Mouse (Mus musculus) liver, embryonic 14.5 days (tissue): Measurements from ENCODE around the gene Mthfsd. TPM values are rescaled to one million over a fixed set of nuclear protein-coding genes. Genes with fewer than 3 reads are reported as not detected.

ENCODE experiments used
- ATAC-seq: fragments of 200-750 bp; cut with Nextera tagmentation; 2 replicates; pipeline ENCODE4 v1.8.0; 2017; ENCODE audit warnings: moderate number of reproducible peaks, mild to moderate bottlenecking, moderate library complexity; ENCODE audit not compliant: insufficient read depth
- DNase-seq, 3 experiments: peaks; one replicate each; pipeline ENCODE4 v3.0.0-alpha.2; 2012 to 2013; ENCODE audit warnings: low read depth in 3 of 3, low spot score in 3 of 3
- H3K27ac ChIP-seq: fragments of 300-500 bp; sonication (generic); 2 replicates; pipeline ENCODE4 v1.5.1; 2014; ENCODE audit warnings: moderate library complexity, mild to moderate bottlenecking, control low read depth, inconsistent platforms
- H3K27me3 ChIP-seq: fragments of 300-500 bp; sonication (generic); 2 replicates; pipeline ENCODE4 v1.6.1; 2014; ENCODE audit warnings: mild to moderate bottlenecking, low read length, moderate library complexity; ENCODE audit not compliant: control insufficient read depth, insufficient read depth
- H3K36me3 ChIP-seq: fragments of 300-500 bp; sonication (generic); replicated peaks from 2 replicates; pipeline ENCODE4 v1.6.1; 2014; ENCODE audit warnings: low read depth; ENCODE audit not compliant: control insufficient read depth, insufficient read depth
- H3K4me1 ChIP-seq, 2 experiments: fragments of 200-500 bp in 1 of 2; fragments of 300-500 bp in 1 of 2; sonication (generic) in 1 of 2; replicated peaks; 2 replicates each; pipeline ENCODE4 v1.6.1; 2012 to 2014; ENCODE audit warnings: antibody characterized with exemption in 1 of 2, inconsistent platforms in 1 of 2, low read length in 1 of 2; ENCODE audit not compliant: control insufficient read depth in 2 of 2, insufficient read depth in 2 of 2
- H3K4me2 ChIP-seq: fragments of 300-500 bp; sonication (generic); 2 replicates; pipeline ENCODE4 v1.6.1; 2014; ENCODE audit warnings: low read depth, mild to moderate bottlenecking, control low read depth, moderate library complexity
- H3K4me3 ChIP-seq, 2 experiments: fragments of 200-500 bp in 1 of 2; fragments of 300-500 bp in 1 of 2; sonication (generic) in 1 of 2; 2 replicates each; pipeline ENCODE4 v1.5.1; 2012 to 2014; ENCODE audit warnings: low read depth in 2 of 2, low read length in 2 of 2, mild to moderate bottlenecking in 2 of 2, control low read depth in 1 of 2, inconsistent platforms in 1 of 2, moderate library complexity in 1 of 2; ENCODE audit not compliant: insufficient read depth in 1 of 2
- H3K9ac ChIP-seq: fragments of 300-500 bp; sonication (generic); replicated peaks from 2 replicates; pipeline ENCODE4 v1.6.1; 2014; ENCODE audit warnings: mild to moderate bottlenecking, control low read depth, moderate library complexity
- H3K9me3 ChIP-seq: fragments of 300-500 bp; sonication (generic); 2 replicates; pipeline ENCODE4 v1.6.1; 2016; ENCODE audit warnings: low read length, mixed read lengths; ENCODE audit not compliant: control insufficient read depth
- CTCF ChIP-seq: IDR thresholded peaks from 2 replicates; pipeline ENCODE4 v1.5.1; 2016; ENCODE audit warnings: antibody characterized with exemption, low read depth, control low read depth
- EP300 ChIP-seq: IDR thresholded peaks from 2 replicates; pipeline ENCODE4 v1.6.1; 2016; ENCODE audit warnings: antibody characterized with exemption, low read depth
- WGBS: fragments of 180-500 bp; shearing (Covaris S2); extraction: QIAGEN DNeasy Blood & Tissue Kit; methylation state at CpG from one replicate; pipeline ENCODE4 v1.1.7; 2014; ENCODE audit not compliant: insufficient replicate concordance; 5-methylcytosine and 5-hydroxymethylcytosine counted together
- polyA plus RNA-seq, 2 experiments: library from polyadenylated mRNA; depleted of rRNA in 1 of 2; stranded (reverse) in 1 of 2; unstranded in 1 of 2; fragments of >200 nt; fragmentation: Nextera tagmentation in 1 of 2; extraction: Ambion mirVana in 1 of 2; gene quantifications; 2 replicates each; pipeline versions ENCODE4 v1.2.1 to v1.2.3; 2012 to 2014

Mthfsd gene
- polyA plus RNA-seq, 2 experiments, result 20.3 to 21.5 TPM

DNA sequence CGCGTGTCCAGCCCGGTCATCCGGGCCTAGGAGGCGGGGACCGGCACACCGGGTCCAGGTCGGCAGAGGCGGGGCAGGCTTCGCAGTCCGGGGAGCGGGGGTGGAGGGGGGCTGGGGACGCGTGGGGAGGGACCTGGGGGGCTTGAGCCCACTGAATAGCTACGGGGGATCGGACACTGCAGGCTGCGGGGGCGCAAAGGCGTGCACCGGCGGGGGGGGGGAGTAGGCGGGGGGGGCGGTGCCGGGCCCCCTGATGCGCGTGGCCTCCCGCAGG is 24.3 kb downstream of the Mthfsd start:
- peaks cover 100% of the 10 kb centered on the region for H3K27me3 ChIP-seq
- no peak for TF ChIP-seq CTCF
- no peak for TF ChIP-seq EP300
- no peaks in the 10 kb centered on the region for H3K4me1 ChIP-seq
- ATAC-seq (no peak), DNase-seq (no peak)
- no peak overlapping the region for H3K27ac ChIP-seq
- peak overlapping the region; percentile 51 for H3K4me2 ChIP-seq
- no peaks in the 10 kb centered on the region for H3K9me3 ChIP-seq
- under 1% methylated on average over 17 of the region's 27 CpGs for WGBS
- H3K9ac ChIP-seq, result no peak overlapping the region
- H3K36me3 ChIP-seq, result no peaks in the 10 kb centered on the region
- peak overlapping the region; percentile 33 to 34; a peak in 3 of 4 replicates for H3K4me3 ChIP-seq

DNA sequence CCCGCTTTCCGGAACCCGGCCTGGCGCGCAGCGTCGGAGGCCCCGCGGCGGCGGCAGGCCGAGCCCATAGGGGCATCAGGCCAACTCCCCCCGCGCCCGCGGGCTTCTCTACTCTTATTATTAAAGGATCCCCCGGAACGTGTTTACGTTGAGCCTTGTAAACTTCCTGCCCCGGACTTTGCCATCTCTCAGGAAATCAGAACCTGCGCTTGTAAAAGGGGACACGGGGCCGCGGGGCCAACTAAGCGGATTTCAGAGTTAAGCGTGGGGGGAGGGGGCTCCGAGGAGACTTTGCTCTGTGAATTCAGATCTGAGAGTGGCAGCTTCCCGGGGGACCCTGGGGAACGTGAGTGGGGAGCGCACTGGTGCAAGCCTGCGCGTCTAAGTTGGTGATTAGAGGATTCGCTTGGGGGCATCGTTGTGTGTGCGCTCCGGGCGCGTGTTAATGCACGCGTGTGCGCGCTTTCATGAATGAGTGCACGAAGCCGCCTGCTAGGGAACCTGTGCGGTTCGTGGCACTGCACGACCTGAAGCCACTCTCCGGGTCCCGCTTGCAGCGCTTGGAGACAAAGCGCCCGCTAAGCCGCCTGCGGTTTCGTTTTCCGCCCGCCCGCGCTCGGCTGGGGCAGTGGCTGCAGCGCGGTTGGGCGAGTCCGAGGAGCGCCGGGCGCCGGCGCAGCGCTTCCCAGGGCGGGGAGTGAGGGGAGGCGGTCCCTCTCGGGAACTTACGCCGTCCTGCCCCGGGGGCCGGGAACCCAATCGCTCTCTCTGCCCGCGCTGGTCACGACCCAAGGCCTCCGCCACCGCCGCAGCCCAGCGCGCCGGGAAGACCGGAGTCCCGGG is 24.9 kb downstream of the Mthfsd start:
- Histone ChIP-seq H3K4me3 (peak overlapping the region; percentile 33 to 34), H3K9me3 (no peaks in the 10 kb centered on the region), H3K27me3 (peaks cover 99% of the 10 kb centered on the region), H3K27ac (no peak overlapping the region), H3K4me1 (no peaks in the 10 kb centered on the region), H3K36me3 (no peaks in the 10 kb centered on the region), H3K4me2 (peak overlapping the region; percentile 51), H3K9ac (no peak overlapping the region)
- TF ChIP-seq EP300 (no peak), CTCF (no peak)
- under 1% methylated on average over 89 of the region's 89 CpGs for WGBS
- no peak for DNase-seq
- peak; percentile 45; the same call in 1 of the 2 replicates for ATAC-seq

DNA sequence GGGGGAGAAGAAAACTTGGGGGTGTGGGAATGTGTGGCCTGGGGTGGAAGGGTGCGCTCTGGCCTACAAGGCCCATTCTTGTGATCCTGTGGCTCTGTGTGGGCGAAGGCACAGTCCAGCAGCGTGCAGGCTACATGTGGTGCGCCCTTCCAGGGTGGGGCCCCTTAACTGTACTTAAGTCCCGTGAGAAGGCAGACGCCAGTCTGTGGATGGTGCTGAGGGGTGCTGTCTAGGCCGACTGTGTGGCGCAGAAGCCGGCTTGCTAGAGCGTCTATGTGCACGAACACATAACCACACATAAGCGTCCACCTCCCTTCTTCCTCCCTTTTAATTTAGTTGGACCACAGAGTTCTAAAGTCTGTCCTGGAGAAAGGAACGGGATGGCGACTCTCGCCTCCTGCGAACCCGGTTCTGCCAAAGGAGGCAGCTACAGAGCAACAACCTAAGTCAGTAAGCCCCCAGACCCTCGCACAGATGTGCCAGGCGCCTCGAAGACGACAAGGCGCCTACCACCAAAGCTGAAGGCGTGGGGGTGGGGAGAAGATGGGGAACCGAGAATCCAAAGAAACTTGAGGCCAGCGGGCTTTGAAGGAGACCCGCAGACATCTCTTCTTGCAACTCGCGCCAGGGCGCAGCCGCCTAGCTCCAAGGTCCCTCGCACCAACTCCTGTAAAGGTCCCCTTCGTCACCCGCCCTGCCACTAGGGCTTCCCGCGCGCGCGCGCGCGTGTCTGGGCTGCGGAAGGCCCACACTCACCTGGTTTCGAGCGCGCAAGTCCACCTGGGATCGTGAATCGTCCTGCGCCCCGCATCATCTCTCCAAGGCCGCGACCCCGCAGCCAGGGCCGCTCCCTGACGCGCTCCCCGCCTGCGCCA is 25.7 kb downstream of the Mthfsd start:
- Histone ChIP-seq H3K4me3 (peak overlapping the region; percentile 1 to 34; a peak in 3 of 4 replicates), H3K9ac (no peak overlapping the region)
- ATAC-seq, result no peak

DNA sequence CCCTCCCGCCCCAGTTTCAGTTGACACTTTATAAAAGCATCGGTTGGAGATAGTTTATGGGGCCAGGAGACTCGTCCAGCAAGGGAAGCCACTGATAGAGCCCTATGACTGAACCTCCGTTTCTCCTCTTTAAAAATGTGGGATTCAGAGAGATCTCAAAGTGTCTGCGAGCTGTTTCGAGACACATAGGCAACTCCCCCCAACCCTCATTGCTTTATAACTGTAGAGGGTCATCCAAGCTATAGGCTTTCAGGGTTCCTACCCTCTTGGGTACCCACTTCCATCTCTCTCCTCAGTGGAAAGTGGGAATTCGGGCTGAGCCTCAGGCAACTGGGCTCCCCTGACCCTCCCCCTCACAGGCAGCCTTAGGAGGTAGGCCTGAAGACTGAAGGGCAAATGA is 26.8 kb downstream of the Mthfsd start:
- Histone ChIP-seq H3K4me2 (no peak overlapping the region; the same call in 1 of the 2 replicates), H3K36me3 (no peaks in the 10 kb centered on the region), H3K4me1 (no peaks in the 10 kb centered on the region), H3K4me3 (no peak overlapping the region), H3K27ac (no peak overlapping the region), H3K27me3 (peaks cover 99% of the 10 kb centered on the region), H3K9me3 (no peaks in the 10 kb centered on the region), H3K9ac (no peak overlapping the region)
- no peak for ATAC-seq
- DNase-seq, result no peak
- TF ChIP-seq CTCF (no peak), EP300 (no peak)
- WGBS, result 6% methylated on average over 7 of the region's 7 CpGs

More for the DNA sequence above, 25.7 kb downstream of the Mthfsd start:
- peaks cover 99% of the 10 kb centered on the region for H3K27me3 ChIP-seq
- TF ChIP-seq EP300, result no peak
- H3K4me2 ChIP-seq, result peak overlapping the region; percentile 51
- no peaks in the 10 kb centered on the region for H3K9me3 ChIP-seq
- 2% methylated on average over 57 of the region's 57 CpGs for WGBS
- DNase-seq, result no peak
- H3K36me3 ChIP-seq, result no peaks in the 10 kb centered on the region
- no peaks in the 10 kb centered on the region for H3K4me1 ChIP-seq
- no peak overlapping the region for H3K27ac ChIP-seq
